In genomic region chr12:53146460-53147050, GRCm38 (mm10) we compare ENCODE assay signal across 7 mouse cellular contexts.
DNase-seq lines count a peak whose midpoint lies in the region.

No protein-coding gene starts in this region.

- peak; percentile 13 for DNase-seq in kidney, postnatal 10 days
- DNase-seq in kidney, adult 18-20 months: no peak
- DNase-seq in adrenal gland, postnatal 36 days: peak; percentile 21 to 29
- peak; percentile 18 to 21 for DNase-seq in cerebellum, postnatal 36 days
- DNase-seq in left cerebral cortex, postnatal 36 days (ENCODE audit: low spot score in 2 of 2): peak; percentile 49 to 51
- DNase-seq in kidney, adult 11 months: no peak
- DNase-seq in testis, postnatal 10 days (ENCODE audit: low spot score): no peak

- intact Hi-C loops in left cerebral cortex, postnatal 36 days (cut with DNase I): loop anchor here (10.0 kb wide), 1 partner anchor 112 kb away; no protein-coding TSS in a partner anchor

Comparison
In these comparisons a context has a peak if more than half of its experiments do, and no peak if none do; other contexts are left out.
1. DNase-seq: peak in kidney, postnatal 10 days (single experiment), adrenal gland, postnatal 36 days (2 of 2), cerebellum, postnatal 36 days (2 of 2) and left cerebral cortex, postnatal 36 days (2 of 2); none in kidney, adult 18-20 months (single experiment), kidney, adult 11 months (single experiment) and testis, postnatal 10 days (single experiment).